Mouse (Mus musculus) CH12.LX (cell line): ENCODE measurements at regions not wholly inside any gene's neighbourhood (a gene's known extent, or its start where the extent isn't known, plus 50 kb on each side); places are given as distances from the start of the nearest gene placed in this dataset.

Experiments used
- CHD1 ChIP-seq: IDR thresholded peaks from 2 replicates; pipeline ENCODE4 v1.6.1; 2012; ENCODE audit warnings: low read depth, low read length, improper control_type of control experiment, inconsistent platforms
- CTCF ChIP-seq, 2 experiments: IDR thresholded peaks in 1 of 2; conservative IDR thresholded peaks in 1 of 2; 2 replicates each; pipeline ENCODE4 v1.5.1; 2011 to 2012; ENCODE audit warnings: low read depth in 2 of 2, low read length in 2 of 2, improper control_type of control experiment in 1 of 2, inconsistent platforms in 1 of 2, mild to moderate bottlenecking in 1 of 2, moderate library complexity in 1 of 2
- EP300 ChIP-seq: IDR thresholded peaks from 2 replicates; pipeline ENCODE4 v1.6.1; 2011; ENCODE audit warnings: low read length, improper control_type of control experiment
- SIN3A ChIP-seq: IDR thresholded peaks from 2 replicates; pipeline ENCODE4 v1.6.1; 2012; ENCODE audit warnings: low read length, improper control_type of control experiment, inconsistent platforms
- USF2 ChIP-seq: conservative IDR thresholded peaks from 2 replicates; pipeline ENCODE4 v1.6.1; 2011; ENCODE audit warnings: low read depth, low read length, improper control_type of control experiment

DNA sequence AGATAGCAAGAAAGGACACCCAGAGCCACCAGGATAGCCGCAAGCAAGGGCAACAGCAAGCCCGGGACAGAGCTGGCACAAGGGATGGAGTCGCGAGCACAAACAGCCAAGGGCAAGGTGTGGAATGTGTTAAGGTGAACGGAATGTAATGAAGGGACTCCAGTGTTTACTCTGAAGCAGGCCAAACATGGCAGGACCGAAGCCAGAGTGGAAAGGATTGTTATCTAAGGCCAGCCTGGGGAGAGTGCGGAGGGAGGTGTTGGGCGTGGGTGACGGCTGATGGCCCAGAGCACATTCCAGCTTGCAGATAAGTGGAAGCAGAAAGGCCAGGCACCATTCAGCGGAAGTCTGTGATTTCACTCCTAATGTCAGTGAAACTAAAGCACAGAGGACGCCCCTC, 118.6 kb downstream of the Gm10131 start:
- TF ChIP-seq EP300 = no peak
- no peak for TF ChIP-seq CTCF (conservative IDR thresholded peaks at IDR 0.05 in 1 of 2, IDR thresholded peaks at IDR 0.05 in 1 of 2; ENCODE audit: low read depth in 2 of 2, low read length in 2 of 2)
- no peak for TF ChIP-seq USF2
- TF ChIP-seq SIN3A = no peak
- no peak for TF ChIP-seq CHD1
